Comparison of ENCODE assay signal across 24 mouse cellular contexts in genomic region chr11:22301164-22301563, GRCm38 (mm10).
"Had no signal": no experiment of that assay in that cellular context is flagged by ENCODE, and none has a peak within 500 bp of the region (broad histone marks: within the 10 kb centered on the region; RNA-seq: fewer than 3 reads in every experiment).

No protein-coding gene starts in this region.

- H3K27ac ChIP-seq: heart, embryonic 10.5 days; hindbrain, embryonic 10.5 days; hindbrain, embryonic 12.5 days; hindbrain, embryonic 14.5 days; intestine, embryonic 15.5 days; layer of hippocampus, adult 2 months; left cerebral cortex, adult 2 months; limb, embryonic 10.5 days; limb, embryonic 12.5 days; liver, embryonic 13.5 days had no signal

- H3K27me3 ChIP-seq: heart, embryonic 12.5 days; hindbrain, embryonic 12.5 days; intestine, embryonic 15.5 days; limb, embryonic 12.5 days; liver, embryonic 13.5 days had no signal

- H3K36me3 ChIP-seq: heart, embryonic 10.5 days; heart, embryonic 12.5 days; hindbrain, embryonic 10.5 days; hindbrain, embryonic 12.5 days; intestine, embryonic 15.5 days; limb, embryonic 10.5 days; limb, embryonic 12.5 days; liver, embryonic 13.5 days had no signal

- H3K4me3 ChIP-seq: heart, embryonic 10.5 days; heart, embryonic 12.5 days; hindbrain, embryonic 10.5 days; hindbrain, embryonic 12.5 days; intestine, embryonic 15.5 days; layer of hippocampus, adult 2 months; left cerebral cortex, adult 2 months; limb, embryonic 10.5 days; limb, embryonic 12.5 days; liver, embryonic 13.5 days had no signal

- H3K9ac ChIP-seq: heart, embryonic 12.5 days; hindbrain, embryonic 12.5 days; hindbrain, embryonic 14.5 days; intestine, embryonic 15.5 days; limb, embryonic 12.5 days; liver, embryonic 13.5 days had no signal

- ATAC-seq: hindbrain, embryonic 16.5 days; inflammation-experienced regulatory T-cells, adult 6 months; intestine, embryonic 15.5 days; intestine, postnatal 0 days had no signal

- DNase-seq: heart, adult 18-20 months; heart, postnatal 10 days; heart, postnatal 4 days; kidney, adult 18-20 months; kidney, adult 8-10 months; kidney, postnatal 10 days; kidney, postnatal 25 days; kidney, postnatal 4 days; liver; liver, embryonic 13.5 days had no signal

- H3K4me2 ChIP-seq: heart, embryonic 12.5 days; hindbrain, embryonic 12.5 days; hindbrain, embryonic 14.5 days; intestine, embryonic 15.5 days; limb, embryonic 12.5 days; liver, embryonic 11.5 days; liver, embryonic 13.5 days had no signal

- H3K9me3 ChIP-seq: heart, embryonic 10.5 days; heart, embryonic 12.5 days; hindbrain, embryonic 10.5 days; hindbrain, embryonic 12.5 days; intestine, embryonic 15.5 days; limb, embryonic 10.5 days; limb, embryonic 12.5 days; liver, embryonic 13.5 days had no signal

- H3K4me1 ChIP-seq: heart, embryonic 10.5 days; hindbrain, embryonic 10.5 days; hindbrain, embryonic 12.5 days; intestine, embryonic 15.5 days; limb, embryonic 10.5 days; limb, embryonic 12.5 days; liver, embryonic 13.5 days had no signal
